Comparison of ENCODE assay signal across 20 mouse cellular contexts in the genomic region with DNA sequence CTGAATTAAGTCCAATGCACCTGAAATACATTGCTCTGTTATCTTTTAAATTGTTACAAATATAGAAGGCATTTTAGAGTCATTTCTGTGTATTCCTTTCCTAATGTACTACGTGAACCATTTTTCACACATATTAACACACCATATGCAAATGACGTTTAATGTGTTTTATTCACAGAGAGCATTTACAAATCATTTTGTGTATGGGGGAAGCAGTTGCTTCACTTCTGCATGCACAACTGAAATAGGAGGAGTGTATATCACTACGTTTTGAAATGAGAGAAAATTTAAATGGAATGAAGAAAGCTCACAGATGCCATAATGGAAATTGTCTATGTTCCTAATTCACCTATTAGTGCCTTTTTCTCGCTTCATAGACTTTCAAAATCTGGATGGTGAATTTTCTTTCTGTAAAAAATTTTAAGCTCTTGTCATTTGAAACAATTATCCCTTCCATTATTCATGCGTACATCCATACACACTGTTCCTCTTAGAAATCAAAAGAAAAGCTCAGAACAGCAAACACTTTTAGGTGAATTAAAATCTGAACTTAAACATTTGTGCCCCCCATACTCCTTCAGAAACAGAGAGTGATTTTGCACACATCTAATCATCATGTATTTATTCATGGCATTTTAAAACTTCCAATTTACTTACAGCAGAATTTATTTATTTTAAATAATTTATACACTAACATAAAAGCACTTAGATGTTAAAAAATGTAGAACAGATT.
DNase-seq lines count a peak whose midpoint lies in the region; ATAC-seq and TF ChIP-seq lines count a peak whose summit lies in the region.
"Had no signal": no experiment of that assay in that cellular context is flagged by ENCODE, and none has a peak within 500 bp of the region (broad histone marks: within the 10 kb centered on the region; RNA-seq: fewer than 3 reads in every experiment).

No protein-coding gene starts in this region.

- H3K4me1 ChIP-seq in forebrain, embryonic 14.5 days (ENCODE audit: control insufficient read depth, insufficient read depth, low read length) = peaks cover 8% of the 10 kb centered on the region
- H3K4me1 ChIP-seq in hindbrain, embryonic 15.5 days (replicated peaks) = peaks cover 4% of the 10 kb centered on the region; the same call in 1 of the 2 replicates
- H3K4me1 ChIP-seq in neural tube, embryonic 13.5 days (replicated peaks) = peaks cover 9% of the 10 kb centered on the region
- H3K4me1 ChIP-seq: heart, embryonic 15.5 days; kidney, embryonic 15.5 days; limb, embryonic 15.5 days; stomach, embryonic 15.5 days had no signal

- no peak overlapping the region for H3K4me3 ChIP-seq in layer of hippocampus, adult 2 months
- no peak overlapping the region for H3K4me3 ChIP-seq in forebrain, embryonic 14.5 days (ENCODE audit: low read depth, low read length)
- H3K4me3 ChIP-seq in hindbrain, embryonic 15.5 days = no peak overlapping the region
- H3K4me3 ChIP-seq in neural tube, embryonic 13.5 days = no peak overlapping the region
- H3K4me3 ChIP-seq: erythroblast, embryonic 14.5 days; heart, adult 2 months; heart, embryonic 15.5 days; kidney, embryonic 15.5 days; limb, embryonic 15.5 days; stomach, embryonic 15.5 days had no signal

- no peak for DNase-seq in layer of hippocampus, adult 2 months (ENCODE audit: low spot score in 2 of 2)
- DNase-seq in layer of hippocampus, postnatal 10 days (ENCODE audit: low spot score in 2 of 2) = no peak
- peak; percentile 72 for DNase-seq in forebrain, embryonic 14.5 days (ENCODE audit: low spot score)
- no peak for DNase-seq in spleen, adult 18-20 months
- no peak for DNase-seq in spleen, postnatal 36 days (ENCODE audit: low spot score in 2 of 2)
- DNase-seq: adrenal gland, postnatal 36 days; cerebellum, adult 8-10 months; gastrocnemius, postnatal 25 days; heart, adult 2 months; thymus, adult 18-20 months had no signal

- H3K4me2 ChIP-seq in forebrain, embryonic 14.5 days (ENCODE audit: low read length) = no peak overlapping the region; the same call in 1 of the 2 replicates
- H3K4me2 ChIP-seq in hindbrain, embryonic 15.5 days = no peak overlapping the region
- H3K4me2 ChIP-seq in neural tube, embryonic 13.5 days = no peak overlapping the region
- H3K4me2 ChIP-seq: heart, embryonic 15.5 days; kidney, embryonic 15.5 days; limb, embryonic 15.5 days; stomach, embryonic 15.5 days had no signal

- no peak overlapping the region for H3K9ac ChIP-seq in forebrain, embryonic 14.5 days (ENCODE audit: low read length)
- no peak overlapping the region for H3K9ac ChIP-seq in hindbrain, embryonic 15.5 days
- H3K9ac ChIP-seq in neural tube, embryonic 13.5 days = no peak overlapping the region
- H3K9ac ChIP-seq: heart, embryonic 15.5 days; kidney, embryonic 15.5 days; limb, embryonic 15.5 days; stomach, embryonic 15.5 days had no signal

- H3K36me3 ChIP-seq in forebrain, embryonic 14.5 days (ENCODE audit: control insufficient read depth, insufficient read depth, low read length) = no peaks in the 10 kb centered on the region
- H3K36me3 ChIP-seq in hindbrain, embryonic 15.5 days = no peaks in the 10 kb centered on the region
- H3K36me3 ChIP-seq in neural tube, embryonic 13.5 days = no peaks in the 10 kb centered on the region
- H3K36me3 ChIP-seq: heart, embryonic 15.5 days; kidney, embryonic 15.5 days; limb, embryonic 15.5 days; stomach, embryonic 15.5 days had no signal

- H3K9me3 ChIP-seq in forebrain, embryonic 14.5 days (replicated peaks; ENCODE audit: control insufficient read depth, low read length) = no peaks in the 10 kb centered on the region
- H3K9me3 ChIP-seq in hindbrain, embryonic 15.5 days = no peaks in the 10 kb centered on the region
- H3K9me3 ChIP-seq in neural tube, embryonic 13.5 days = no peaks in the 10 kb centered on the region
- H3K9me3 ChIP-seq: heart, embryonic 15.5 days; kidney, embryonic 15.5 days; limb, embryonic 15.5 days; stomach, embryonic 15.5 days had no signal

- 17% methylated on average over 5 of the region's 5 CpGs for WGBS in forebrain, embryonic 14.5 days
- 32% methylated on average over 5 of the region's 5 CpGs for WGBS in hindbrain, embryonic 15.5 days
- WGBS in neural tube, embryonic 13.5 days = 49% methylated on average over 5 of the region's 5 CpGs

- no peak for TF ChIP-seq CTCF in layer of hippocampus, adult 2 months (conservative IDR thresholded peaks at IDR 0.05)

- peak overlapping the region; percentile 24; the same call in 1 of the 2 replicates for H3K27ac ChIP-seq in layer of hippocampus, adult 2 months
- peak overlapping the region; percentile 86 for H3K27ac ChIP-seq in forebrain, embryonic 14.5 days (ENCODE audit: low read depth, low read length)
- H3K27ac ChIP-seq in hindbrain, embryonic 15.5 days (replicated peaks) = peak overlapping the region; percentile 63; the same call in 1 of the 2 replicates
- H3K27ac ChIP-seq in neural tube, embryonic 13.5 days (replicated peaks) = peak overlapping the region; percentile 78
- H3K27ac ChIP-seq: heart, adult 2 months; heart, embryonic 15.5 days; kidney, embryonic 15.5 days; limb, embryonic 15.5 days; stomach, embryonic 15.5 days had no signal

- peak; percentile 56 for ATAC-seq in forebrain, embryonic 14.5 days
- ATAC-seq in hindbrain, embryonic 15.5 days (ENCODE audit: low FRiP score, low read depth) = peak; percentile 57
- 0 out of 2 replicates have a peak, but pooled peaks have one; percentile 21 for ATAC-seq in neural tube, embryonic 13.5 days (ENCODE audit: low read depth)
- ATAC-seq: intestine, postnatal 0 days; lung, postnatal 0 days had no signal

- H3K27me3 ChIP-seq in forebrain, embryonic 14.5 days (replicated peaks; ENCODE audit: control insufficient read depth, insufficient read depth, low read length) = no peaks in the 10 kb centered on the region
- no peaks in the 10 kb centered on the region for H3K27me3 ChIP-seq in hindbrain, embryonic 15.5 days
- H3K27me3 ChIP-seq in neural tube, embryonic 13.5 days = no peaks in the 10 kb centered on the region
- H3K27me3 ChIP-seq: CH12.LX; heart, embryonic 15.5 days; kidney, embryonic 15.5 days; limb, embryonic 15.5 days; stomach, embryonic 15.5 days had no signal

Comparison
In these comparisons a context has a peak if more than half of its experiments do, and no peak if none do; other contexts are left out.
1. H3K27ac ChIP-seq: peak in every context shown above with its lines; median percentile 86 in forebrain, embryonic 14.5 days; 78 in neural tube, embryonic 13.5 days; 63 in hindbrain, embryonic 15.5 days; 24 in layer of hippocampus, adult 2 months.